Mouse (Mus musculus) 416B (cell line): ENCODE measurements around the gene Tmco5.
"Not testable (repeated sequence)": the region's sequence is repeated elsewhere in the genome, so short reads cannot be mapped to it uniquely, and the experiment has no call there.

Experiments
- DNase-seq: peaks from one replicate; pipeline ENCODE4 v3.0.0; 2011; ENCODE audit warnings: low read depth

The Tmco5 gene

DNA sequence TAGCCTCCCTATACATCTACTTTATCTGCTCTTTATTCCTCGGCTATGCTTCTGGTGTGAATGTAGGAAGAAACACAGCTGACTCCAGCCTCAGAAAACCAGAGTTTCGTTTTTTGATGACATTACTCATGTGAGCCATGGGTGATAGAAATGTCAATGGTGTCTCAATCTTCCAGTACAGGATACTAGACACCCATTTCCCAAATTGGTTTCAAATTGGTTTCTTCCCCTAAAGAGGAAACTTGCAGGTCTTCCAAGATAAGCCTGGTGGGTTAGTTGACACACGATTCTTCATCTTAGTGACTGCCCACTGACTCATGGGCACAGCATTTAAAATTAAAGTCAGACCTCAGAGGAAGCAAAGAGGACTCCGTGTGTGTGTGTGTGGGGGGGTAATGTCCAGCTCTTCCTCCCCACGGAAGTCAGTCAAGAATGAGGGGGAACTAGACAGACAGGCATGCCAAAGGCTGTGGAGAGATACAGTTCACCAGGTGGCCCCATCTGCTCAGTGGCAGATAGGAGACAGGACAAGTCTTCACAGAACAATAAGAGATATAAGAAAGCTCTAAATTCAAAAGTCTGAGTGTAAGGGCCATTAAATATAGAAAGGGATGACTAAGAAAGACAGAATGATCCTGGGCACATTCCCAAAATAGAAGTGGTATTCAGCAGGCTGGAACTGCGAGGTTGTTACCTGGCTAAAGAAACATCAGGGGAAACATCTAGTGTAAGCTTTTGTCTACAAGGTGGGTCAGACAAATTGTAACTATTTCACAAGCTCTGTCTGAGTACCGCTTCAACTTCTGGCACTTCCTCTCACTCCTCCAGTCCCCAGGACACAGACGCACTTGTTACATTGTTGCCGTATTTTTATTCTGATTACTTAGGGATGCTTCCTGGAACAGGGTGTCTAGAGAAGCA is 44.3 kb downstream of the Tmco5 start:
- peak; percentile 93 for DNase-seq

GRCm38 (mm10) chr2:116923684-116924083 is 45.2 kb downstream of the Tmco5 start:
- no peak for DNase-seq

- no peak for DNase-seq
Measured at GRCm38 (mm10) chr2:116924292-116924691, 45.8 kb downstream of the Tmco5 start.

DNA sequence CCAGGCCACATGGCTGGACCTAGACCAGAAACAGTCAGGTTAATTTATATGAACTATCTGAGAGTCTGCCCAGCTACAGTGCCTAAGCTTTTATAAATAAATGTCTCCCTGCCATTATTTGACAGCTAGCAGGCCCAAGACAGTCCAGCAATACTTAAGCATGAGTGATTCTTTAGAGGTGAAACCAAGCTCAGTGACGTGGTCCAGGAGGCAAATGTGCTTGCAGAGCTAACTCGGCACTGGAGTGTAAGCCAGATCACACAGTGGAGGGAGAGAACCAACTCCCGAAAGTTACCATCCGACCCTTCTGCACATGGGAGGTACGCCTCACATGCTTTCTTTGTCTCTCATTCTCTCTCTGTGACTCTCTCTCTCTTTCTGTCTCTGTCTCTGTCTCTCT is 46.7 kb downstream of the Tmco5 start:
- no peak for DNase-seq

GRCm38 (mm10) chr2:116932218-116932617 is 53.7 kb downstream of the Tmco5 start:
- DNase-seq = no peak

GRCm38 (mm10) chr2:116934236-116934635 is 55.7 kb downstream of the Tmco5 start:
- not testable (repeated sequence) for DNase-seq

DNA sequence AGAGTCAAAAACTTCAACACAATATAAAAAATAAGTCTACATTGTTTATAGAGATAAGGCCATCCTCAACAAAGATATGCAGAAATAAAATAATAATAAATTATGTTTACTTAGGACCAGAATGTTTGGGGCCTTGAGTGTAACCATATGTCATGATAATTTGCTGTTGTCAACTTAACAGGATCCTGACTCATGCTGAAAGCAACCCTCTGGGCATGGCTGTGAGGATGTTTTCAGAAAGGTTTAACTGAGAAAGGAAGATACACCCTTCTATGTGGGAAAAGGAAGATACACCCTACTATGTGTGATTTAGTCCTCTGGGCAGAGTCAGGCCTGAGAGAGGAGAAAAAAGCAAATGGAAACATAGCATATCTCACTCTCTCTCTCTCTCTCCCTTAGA is 56.3 kb downstream of the Tmco5 start:
- DNase-seq = no peak

GRCm38 (mm10) chr2:116936371-116936770 is 57.9 kb downstream of the Tmco5 start:
- DNase-seq = no peak

DNA sequence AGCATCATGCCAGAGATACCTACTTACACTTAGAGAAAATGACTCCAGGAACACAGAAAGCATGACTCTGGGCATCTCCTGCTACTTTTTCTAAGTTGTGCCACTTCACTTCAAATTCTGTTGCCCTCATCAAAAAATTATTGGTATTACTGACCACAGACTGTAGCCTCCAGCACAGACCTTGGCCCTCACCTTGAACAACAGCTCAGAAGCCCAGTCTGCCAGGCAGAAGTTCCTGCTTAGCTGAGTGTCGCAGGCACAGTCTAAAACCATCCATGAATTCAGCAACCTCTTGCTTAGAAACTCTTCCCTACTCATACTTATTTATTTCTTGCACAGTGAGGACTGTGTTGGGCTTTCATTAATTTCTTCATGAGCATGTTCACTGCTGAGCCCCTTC is 58.7 kb downstream of the Tmco5 start:
- DNase-seq = no peak

- DNase-seq = no peak
Measured at GRCm38 (mm10) chr2:116941816-116942215, 63.3 kb downstream of the Tmco5 start.
